In genomic region chr2:91964610-91965204, GRCm38 (mm10) we compare ENCODE assay signal across 10 mouse cellular contexts. TPM values are rescaled to one million over a fixed set of nuclear protein-coding genes. Genes with fewer than 3 reads are reported as not detected.
A peak's percentile ranks its signal among the peaks of the same experiment; 100 is the strongest.
DNase-seq lines count a peak whose midpoint lies in the region; ATAC-seq and TF ChIP-seq lines count a peak whose summit lies in the region.
"Had no signal": no experiment of that assay in that cellular context is flagged by ENCODE, and none has a peak within 500 bp of the region (broad histone marks: within the 10 kb centered on the region; RNA-seq: fewer than 3 reads in every experiment).

No protein-coding gene starts in this region.

- TF ChIP-seq EP300 in heart, adult 2 months (IDR thresholded peaks at IDR 0.05; ENCODE audit: insufficient read depth, low read depth, low read length): no peak
- TF ChIP-seq EP300 in lung, postnatal 0 days (IDR thresholded peaks at IDR 0.05): no peak

- H3K79me2 ChIP-seq in heart, adult 2 months (replicated peaks; ENCODE audit: control insufficient read depth, insufficient read depth, low read length): peaks cover 9% of the 10 kb centered on the region

- H3K4me3 ChIP-seq in heart, adult 2 months: peak overlapping the region; percentile 75
- H3K4me3 ChIP-seq in lung, postnatal 0 days (ENCODE audit: low read depth, low read length): peak overlapping the region; percentile 80
- no peak overlapping the region; the same call in 1 of the 2 replicates for H3K4me3 ChIP-seq in hindbrain, embryonic 15.5 days
- no peak overlapping the region; the same call in 1 of the 2 replicates for H3K4me3 ChIP-seq in neural tube, embryonic 13.5 days

- no peak overlapping the region for H3K9ac ChIP-seq in heart, adult 2 months (ENCODE audit: low read depth, low read length)
- H3K9ac ChIP-seq in lung, postnatal 0 days (replicated peaks; ENCODE audit: low read depth): no peak overlapping the region
- H3K9ac ChIP-seq in hindbrain, embryonic 15.5 days: no peak overlapping the region
- no peak overlapping the region for H3K9ac ChIP-seq in neural tube, embryonic 13.5 days

- H3K9me3 ChIP-seq in lung, postnatal 0 days (ENCODE audit: low read length): no peaks in the 10 kb centered on the region
- H3K9me3 ChIP-seq in hindbrain, embryonic 15.5 days: no peaks in the 10 kb centered on the region
- no peaks in the 10 kb centered on the region for H3K9me3 ChIP-seq in neural tube, embryonic 13.5 days
- H3K9me3 ChIP-seq: G1E had no signal

- H3K27me3 ChIP-seq in heart, adult 2 months (ENCODE audit: control insufficient read depth, insufficient read depth, low read length): no peaks in the 10 kb centered on the region
- no peaks in the 10 kb centered on the region for H3K27me3 ChIP-seq in lung, postnatal 0 days (replicated peaks; ENCODE audit: insufficient read depth, low read length)
- no peaks in the 10 kb centered on the region; the same call in 1 of the 2 replicates for H3K27me3 ChIP-seq in hindbrain, embryonic 15.5 days
- peaks cover 9% of the 10 kb centered on the region; the same call in 1 of the 2 replicates for H3K27me3 ChIP-seq in neural tube, embryonic 13.5 days

- TF ChIP-seq POLR2A in heart, adult 2 months (IDR thresholded peaks at IDR 0.05; ENCODE audit: insufficient read depth, low read depth, low read length): no peak

- no peak for ATAC-seq in lung, postnatal 0 days
- ATAC-seq in hindbrain, embryonic 15.5 days (ENCODE audit: low FRiP score, low read depth): no peak
- ATAC-seq in neural tube, embryonic 13.5 days (ENCODE audit: low read depth): no peak

- DNase-seq in heart, adult 2 months: no peak
- DNase-seq in heart, postnatal 36 days: no peak
- no peak for DNase-seq in lung, postnatal 0 days (ENCODE audit: low spot score)
- no peak for DNase-seq in lung, postnatal 36 days
- DNase-seq in c-Kit-positive CD71-positive TER-119-positive erythroid progenitor cells, embryonic 14.5 days (ENCODE audit: low spot score): no peak
- DNase-seq in spleen, postnatal 14 days (ENCODE audit: low spot score in 2 of 2): no peak

- H3K27ac ChIP-seq in heart, adult 2 months: peak overlapping the region; percentile 97
- H3K27ac ChIP-seq in lung, postnatal 0 days (ENCODE audit: low read length): peak overlapping the region; percentile 91
- H3K27ac ChIP-seq in hindbrain, embryonic 15.5 days (replicated peaks): 0 out of 2 replicates have a peak overlapping the region, but pooled peaks have one; percentile 10
- no peak overlapping the region for H3K27ac ChIP-seq in neural tube, embryonic 13.5 days (replicated peaks)

- WGBS in heart, adult 2 months: 46% methylated on average over 3 of the region's 3 CpGs
- 53% methylated on average over 3 of the region's 3 CpGs for WGBS in lung, postnatal 0 days
- 78% methylated on average over 3 of the region's 3 CpGs for WGBS in hindbrain, embryonic 15.5 days
- WGBS in neural tube, embryonic 13.5 days: 81% methylated on average over 3 of the region's 3 CpGs

- TF ChIP-seq CTCF in heart, adult 2 months (IDR thresholded peaks at IDR 0.05): no peak
- no peak for TF ChIP-seq CTCF in lung, postnatal 0 days (IDR thresholded peaks at IDR 0.05)

- H3K4me2 ChIP-seq in lung, postnatal 0 days (replicated peaks; ENCODE audit: low read depth, low read length): peak overlapping the region; percentile 55
- peak overlapping the region; percentile 27 for H3K4me2 ChIP-seq in hindbrain, embryonic 15.5 days
- H3K4me2 ChIP-seq in neural tube, embryonic 13.5 days: peak overlapping the region; percentile 85

- H3K4me1 ChIP-seq in heart, adult 2 months (ENCODE audit: control insufficient read depth, insufficient read depth, low read length): peaks cover 19% of the 10 kb centered on the region
- peaks cover 9% of the 10 kb centered on the region for H3K4me1 ChIP-seq in lung, postnatal 0 days (ENCODE audit: insufficient read depth, low read depth, low read length)
- H3K4me1 ChIP-seq in hindbrain, embryonic 15.5 days (replicated peaks): peaks cover 24% of the 10 kb centered on the region
- H3K4me1 ChIP-seq in neural tube, embryonic 13.5 days (replicated peaks): peaks cover 38% of the 10 kb centered on the region

- intact Hi-C loops in heart, adult 2 months (cut with DNase I): no loop called here
- intact Hi-C loops in heart, postnatal 36 days (cut with DNase I): no loop called here

- H3K36me3 ChIP-seq in heart, adult 2 months (ENCODE audit: control insufficient read depth, insufficient read depth, low read length): no peaks in the 10 kb centered on the region
- H3K36me3 ChIP-seq in lung, postnatal 0 days (ENCODE audit: insufficient read depth, low read length): no peaks in the 10 kb centered on the region
- no peaks in the 10 kb centered on the region for H3K36me3 ChIP-seq in hindbrain, embryonic 15.5 days
- H3K36me3 ChIP-seq in neural tube, embryonic 13.5 days: no peaks in the 10 kb centered on the region

RNA-seq across cellular contexts. Expression of gene Dgkz, which starts 11.0 kb away (rescaled TPM):
- total RNA-seq in heart, adult 2 months (2021): 10 to 100 TPM; 35.5 to 37.5 TPM
- polyA plus RNA-seq in heart, adult 2 months (2012; rRNA removed): 102 and 118 TPM in 2 replicates
- 10 to 100 TPM; 48.4 to 51.2 TPM for total RNA-seq in heart, postnatal 36 days (2021)
- 50.7 and 54.0 TPM in 2 replicates for polyA plus RNA-seq in lung, postnatal 0 days (2015; fragmentation: Nextera tagmentation; extraction: Ambion mirVana)
- 32.4 and 40.9 TPM in 2 replicates for polyA plus RNA-seq in hindbrain, embryonic 15.5 days (2015; fragmentation: Nextera tagmentation; extraction: Ambion mirVana)
- 35.7 and 38.8 TPM in 2 replicates for polyA plus RNA-seq in neural tube, embryonic 13.5 days (2015; fragmentation: Nextera tagmentation; extraction: Ambion mirVana)

RNA-seq across cellular contexts. Expression of gene Gm9821, which starts 19.2 kb away (rescaled TPM):
- not detected for total RNA-seq in heart, adult 2 months (2021)
- polyA plus RNA-seq in heart, adult 2 months (2012; rRNA removed): not detected in 2 replicates
- not detected for total RNA-seq in heart, postnatal 36 days (2021)
- polyA plus RNA-seq in lung, postnatal 0 days (2015; fragmentation: Nextera tagmentation; extraction: Ambion mirVana): 0.14 and 0.35 TPM in 2 replicates
- polyA plus RNA-seq in hindbrain, embryonic 15.5 days (2015; fragmentation: Nextera tagmentation; extraction: Ambion mirVana): 0.30 and 0.32 TPM in 2 replicates
- polyA plus RNA-seq in neural tube, embryonic 13.5 days (2015; fragmentation: Nextera tagmentation; extraction: Ambion mirVana): 0.22 TPM in 1 of 2 replicates, not detected in the other
- total RNA-seq: left cerebral cortex, adult 8-10 months had no signal

RNA-seq across cellular contexts. Expression of gene Mdk, which starts 32.6 kb away (rescaled TPM):
- total RNA-seq in heart, adult 2 months (2021): 1 to 10 TPM; 2.5 to 2.8 TPM
- 4.1 and 5.4 TPM in 2 replicates for polyA plus RNA-seq in heart, adult 2 months (2012; rRNA removed)
- total RNA-seq in heart, postnatal 36 days (2021): 1 to 10 TPM; 2.4 to 3.9 TPM
- polyA plus RNA-seq in lung, postnatal 0 days (2015; fragmentation: Nextera tagmentation; extraction: Ambion mirVana): 101 and 104 TPM in 2 replicates
- polyA plus RNA-seq in hindbrain, embryonic 15.5 days (2015; fragmentation: Nextera tagmentation; extraction: Ambion mirVana): 187 and 224 TPM in 2 replicates
- polyA plus RNA-seq in neural tube, embryonic 13.5 days (2015; fragmentation: Nextera tagmentation; extraction: Ambion mirVana): 289 and 336 TPM in 2 replicates

RNA-seq across cellular contexts. Expression of gene Chrm4, which starts 37.7 kb away (rescaled TPM):
- total RNA-seq in heart, adult 2 months (2021): not detected
- 0.14 and 0.29 TPM in 2 replicates for polyA plus RNA-seq in heart, adult 2 months (2012; rRNA removed)
- total RNA-seq in heart, postnatal 36 days (2021): not detected
- polyA plus RNA-seq in lung, postnatal 0 days (2015; fragmentation: Nextera tagmentation; extraction: Ambion mirVana): 0.12 and 0.16 TPM in 2 replicates
- polyA plus RNA-seq in hindbrain, embryonic 15.5 days (2015; fragmentation: Nextera tagmentation; extraction: Ambion mirVana): 0.87 and 1.2 TPM in 2 replicates
- polyA plus RNA-seq in neural tube, embryonic 13.5 days (2015; fragmentation: Nextera tagmentation; extraction: Ambion mirVana): 1.2 and 1.5 TPM in 2 replicates
- polyA plus RNA-seq: G1E had no signal

RNA-seq across cellular contexts. Expression of gene Creb3l1, which starts 59.6 kb away (rescaled TPM):
- total RNA-seq in heart, adult 2 months (2021): 1 to 10 TPM; 3.8 to 5.8 TPM
- polyA plus RNA-seq in heart, adult 2 months (2012; rRNA removed): 3.3 and 4.5 TPM in 2 replicates
- 1 to 10 TPM; 4.4 TPM for total RNA-seq in heart, postnatal 36 days (2021)
- 7.0 and 8.1 TPM in 2 replicates for polyA plus RNA-seq in lung, postnatal 0 days (2015; fragmentation: Nextera tagmentation; extraction: Ambion mirVana)
- polyA plus RNA-seq in hindbrain, embryonic 15.5 days (2015; fragmentation: Nextera tagmentation; extraction: Ambion mirVana): 2.2 and 2.9 TPM in 2 replicates
- polyA plus RNA-seq in neural tube, embryonic 13.5 days (2015; fragmentation: Nextera tagmentation; extraction: Ambion mirVana): 3.3 and 3.7 TPM in 2 replicates

Comparison
In these comparisons a context has a peak if more than half of its experiments do, and no peak if none do; other contexts are left out.
1. H3K4me3 ChIP-seq: peak in heart, adult 2 months (single experiment) and lung, postnatal 0 days (single experiment); none in hindbrain, embryonic 15.5 days (single experiment) and neural tube, embryonic 13.5 days (single experiment).
2. H3K4me2 ChIP-seq: peak in every context shown above with its lines; median percentile 85 in neural tube, embryonic 13.5 days; 55 in lung, postnatal 0 days; 27 in hindbrain, embryonic 15.5 days.
3. RNA of gene Mdk, which starts 32.6 kb away (polyA plus RNA-seq): 289 to 336 TPM in neural tube, embryonic 13.5 days, 187 to 224 TPM in hindbrain, embryonic 15.5 days and 101 to 104 TPM in lung, postnatal 0 days; 4.1 to 5.4 TPM in heart, adult 2 months; every median in the first group is over 10 times any median in the second.